Mouse (Mus musculus): ENCODE results near the gene Set.
A peak's percentile ranks its signal among the peaks of the same experiment; 100 is the strongest.

The Set gene

DNA sequence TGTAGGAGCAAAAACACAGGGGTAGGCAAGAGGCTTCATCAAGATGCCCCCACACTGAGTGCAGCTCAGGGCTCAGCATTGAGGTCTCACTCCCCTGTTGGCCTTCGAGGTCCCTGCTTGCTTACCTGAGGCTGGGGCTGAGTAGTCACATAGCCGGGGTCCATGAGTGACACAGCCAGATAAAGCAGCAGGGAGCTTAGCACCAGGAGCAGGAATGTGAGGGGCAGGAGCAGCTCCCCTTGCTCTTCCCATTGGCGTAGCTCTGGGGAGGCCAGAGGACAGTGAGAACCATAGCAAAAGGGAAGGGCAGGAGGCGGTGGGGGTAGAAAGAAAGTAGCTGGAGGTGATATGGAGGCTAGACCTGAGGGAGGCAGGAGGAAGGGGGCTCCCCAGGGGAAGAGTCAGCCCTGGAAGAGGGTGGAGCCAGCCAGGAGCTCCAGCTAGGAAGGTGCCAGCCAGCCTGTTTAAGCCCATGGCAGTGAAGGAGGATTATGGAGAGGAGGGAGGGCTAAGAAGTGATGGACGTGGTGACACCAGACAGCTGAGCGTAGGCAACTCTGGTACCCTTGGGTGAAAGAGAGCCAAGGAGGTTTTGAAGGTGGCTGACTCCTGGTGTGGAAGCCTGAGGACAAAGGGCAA lies 35.2 kb downstream of the Set start:
- no peak for DNase-seq

GRCm38 (mm10) chr2:30093471-30094207 lies 36.5 kb downstream of the Set start, which contains the start of gene Zdhhc12:
Gene Zdhhc12, minus strand, starts transcription at chr2:30093648.
- peak; percentile 95 for DNase-seq

DNA sequence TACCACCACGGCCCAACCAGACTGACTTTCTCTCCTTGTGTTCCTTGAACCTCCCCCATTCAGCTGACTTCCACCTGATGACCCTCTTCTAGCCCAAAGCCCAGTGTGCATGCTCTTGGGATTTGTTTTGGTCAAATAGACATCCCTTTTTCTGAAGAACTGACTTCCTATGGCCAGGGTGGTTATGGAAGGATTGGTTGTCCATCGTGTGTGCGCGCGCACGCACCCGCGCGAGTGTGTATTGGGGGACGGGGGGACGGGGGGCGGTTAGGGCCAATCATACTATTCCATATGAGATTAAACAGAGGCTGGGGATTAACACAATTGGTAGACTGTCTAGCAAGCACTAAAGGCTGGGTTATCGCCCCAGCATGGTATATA lies 37.0 kb downstream of the Set start:
- DNase-seq: no peak

GRCm38 (mm10) chr2:30095882-30096527 lies 38.8 kb downstream of the Set start:
- DNase-seq: no peak

DNA sequence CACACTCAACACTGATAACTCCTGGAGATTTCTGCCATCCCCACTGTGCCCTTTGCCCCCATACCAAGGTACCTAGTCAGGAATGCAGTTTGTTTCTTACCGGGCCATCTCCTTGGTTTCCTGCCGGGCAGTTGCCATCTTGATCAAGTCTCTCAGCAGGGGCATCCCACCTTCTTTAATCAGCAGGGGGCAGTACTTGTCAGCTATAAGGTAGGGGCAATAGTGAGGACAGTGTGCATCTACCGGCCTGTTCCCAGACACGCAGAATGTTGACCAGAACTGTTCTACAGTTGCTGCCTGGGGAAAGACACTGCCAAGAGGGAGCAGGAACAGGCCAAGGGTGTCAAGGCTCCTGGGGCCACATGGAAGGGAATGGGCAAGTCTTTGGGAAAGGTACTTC lies 43.0 kb downstream of the Set start:
- DNase-seq: no peak

GRCm38 (mm10) chr2:30106364-30106763 lies 49.2 kb downstream of the Set start:
- no peak for DNase-seq

DNA sequence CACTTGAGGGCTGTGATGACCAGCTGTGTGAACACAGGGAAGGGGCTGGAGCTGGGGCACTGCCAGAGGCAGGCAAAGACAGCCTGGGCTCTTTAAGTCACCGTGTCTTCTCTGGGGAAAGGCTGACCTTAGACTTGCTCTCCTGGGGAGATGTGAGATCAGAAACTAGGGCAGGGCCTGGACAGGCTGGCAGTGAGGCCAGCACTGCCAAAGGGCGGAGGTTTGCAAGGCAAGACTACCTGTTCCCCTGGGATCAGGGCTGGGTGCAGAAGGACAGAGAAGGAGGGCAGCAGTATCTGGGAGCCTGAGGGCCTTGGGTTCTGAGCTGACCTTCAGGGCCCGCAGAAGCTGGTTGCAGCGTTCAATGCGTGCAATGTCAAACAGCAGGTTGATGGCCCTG lies 50.5 kb downstream of the Set start:
- no peak for DNase-seq

GRCm38 (mm10) chr2:30108260-30108659 lies 51.1 kb downstream of the Set start:
- no peak for DNase-seq

GRCm38 (mm10) chr2:30111500-30111899 lies 54.3 kb downstream of the Set start:
- DNase-seq: no peak

GRCm38 (mm10) chr2:30112564-30112963 lies 55.4 kb downstream of the Set start:
- DNase-seq: no peak

DNA sequence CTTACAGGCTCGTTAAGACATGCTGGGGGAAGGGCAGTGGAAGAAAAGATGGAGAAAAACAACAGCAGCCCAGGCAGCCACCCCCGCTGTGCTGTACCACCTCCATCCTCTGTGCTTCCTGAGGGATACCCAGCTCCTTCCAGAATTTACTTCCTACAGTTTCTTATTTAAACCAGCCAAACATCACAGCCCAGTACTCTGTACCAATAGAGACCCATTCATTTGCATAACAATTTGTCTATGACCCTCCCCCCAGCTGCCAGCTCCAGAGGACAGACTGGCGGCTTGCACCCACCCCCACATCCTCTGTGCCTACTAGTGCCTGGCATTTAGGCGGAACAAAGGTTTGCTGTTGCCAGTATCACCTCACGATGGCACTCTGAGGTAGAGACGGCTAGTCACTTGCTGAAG lies 62.5 kb downstream of the Set start:
- DNase-seq: no peak

DNA sequence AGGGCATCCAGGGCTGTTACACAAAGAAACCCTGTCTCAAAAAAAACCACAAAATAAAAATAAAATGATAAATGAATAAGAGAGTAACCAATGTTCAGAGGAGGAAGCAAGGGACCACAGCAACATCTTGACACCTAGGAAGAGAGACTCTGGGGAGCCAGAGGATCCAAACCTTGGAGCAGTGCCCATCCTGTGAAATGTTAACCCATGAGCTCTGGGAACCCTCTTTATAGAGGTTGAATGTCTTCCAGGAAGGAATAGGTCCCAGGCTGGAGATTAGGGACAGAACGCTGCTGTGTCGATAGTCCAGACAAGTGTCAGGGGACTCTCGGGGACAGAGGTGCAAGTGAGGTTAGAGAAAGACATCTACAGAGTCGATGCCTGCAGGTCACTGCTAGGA lies 63.1 kb downstream of the Set start:
- no peak for DNase-seq

Measured in cerebellum, adult 9-11 months (tissue).